Mouse (Mus musculus) heart, postnatal 0 days (tissue): ENCODE measurements at regions not wholly inside any gene's neighbourhood (a gene's known extent, or its start where the extent isn't known, plus 50 kb on each side); places are given as distances from the start of the nearest gene placed in this dataset.

ENCODE experiments used
- ATAC-seq: fragments of 200-750 bp; cut with Nextera tagmentation; 2 replicates; pipeline ENCODE4 v1.8.0; 2017; ENCODE audit warnings: low read depth, moderate number of reproducible peaks, moderate library complexity; ENCODE audit not compliant: insufficient read depth
- DNase-seq: peaks from one replicate; pipeline ENCODE4 v3.0.0-alpha.2; 2016; ENCODE audit warnings: low spot score
- H3K27ac ChIP-seq: fragments of 300-500 bp; sonication (generic); 2 replicates; pipeline ENCODE4 v1.5.1; 2014; ENCODE audit warnings: low read depth, mild to moderate bottlenecking
- H3K27me3 ChIP-seq: fragments of 300-500 bp; sonication (generic); 2 replicates; pipeline ENCODE4 v1.6.1; 2014; ENCODE audit warnings: low read length, mixed read lengths; ENCODE audit not compliant: control insufficient read depth, insufficient read depth
- H3K36me3 ChIP-seq: fragments of 300-500 bp; sonication (generic); replicated peaks from 2 replicates; pipeline ENCODE4 v1.6.1; 2014; ENCODE audit warnings: low read length, mixed read lengths; ENCODE audit not compliant: control insufficient read depth, insufficient read depth
- H3K4me1 ChIP-seq: fragments of 300-500 bp; sonication (generic); 2 replicates; pipeline ENCODE4 v1.6.1; 2014; ENCODE audit warnings: antibody characterized with exemption; ENCODE audit not compliant: control insufficient read depth, insufficient read depth
- H3K4me2 ChIP-seq: fragments of 300-500 bp; sonication (generic); 2 replicates; pipeline ENCODE4 v1.6.1; 2014; ENCODE audit warnings: low read depth, mild to moderate bottlenecking, low read length, moderate library complexity
- H3K4me3 ChIP-seq: fragments of 300-500 bp; sonication (generic); 2 replicates; pipeline ENCODE4 v1.5.1; 2014; ENCODE audit warnings: low read depth, low read length
- H3K9ac ChIP-seq: fragments of 300-500 bp; sonication (generic); replicated peaks from 2 replicates; pipeline ENCODE4 v1.6.1; 2014; ENCODE audit warnings: low read depth, low read length, mixed read lengths
- H3K9me3 ChIP-seq: fragments of 300-500 bp; sonication (generic); replicated peaks from 2 replicates; pipeline ENCODE4 v1.6.1; 2016; ENCODE audit warnings: low read length; ENCODE audit not compliant: control insufficient read depth
- CTCF ChIP-seq: IDR thresholded peaks from 2 replicates; pipeline ENCODE4 v1.5.1; 2016; ENCODE audit warnings: antibody characterized with exemption, control low read depth, low read depth
- EP300 ChIP-seq: IDR thresholded peaks from 2 replicates; pipeline ENCODE4 v1.6.1; 2016; ENCODE audit warnings: antibody characterized with exemption, low read depth
- WGBS: fragments of 180-500 bp; shearing (Covaris S2); extraction: QIAGEN DNeasy Blood & Tissue Kit; methylation state at CpG from one replicate; pipeline ENCODE4 v1.1.7; 2014; 5-methylcytosine and 5-hydroxymethylcytosine counted together

GRCm38 (mm10) chr10:118592648-118593368 is 152.0 kb downstream of the Ifng start:
- Histone ChIP-seq H3K4me2 (no peak overlapping the region), H3K9me3 (no peaks in the 10 kb centered on the region), H3K9ac (no peak overlapping the region), H3K4me3 (no peak overlapping the region), H3K27me3 (no peaks in the 10 kb centered on the region), H3K27ac (no peak overlapping the region), H3K36me3 (no peaks in the 10 kb centered on the region), H3K4me1 (peaks cover 9% of the 10 kb centered on the region; the same call in 1 of the 2 replicates)
- DNase-seq (peak; percentile 69), ATAC-seq (no peak)
- TF ChIP-seq EP300 (no peak), CTCF (peak; percentile 96)
- WGBS = 36% methylated on average over 16 of the region's 16 CpGs

GRCm38 (mm10) chr10:118596206-118596605 is 155.4 kb downstream of the Ifng start:
- no peaks in the 10 kb centered on the region for H3K36me3 ChIP-seq
- H3K27me3 ChIP-seq = no peaks in the 10 kb centered on the region
- DNase-seq (peak; percentile 39), ATAC-seq (peak; percentile 44)
- H3K9ac ChIP-seq = no peak overlapping the region
- no peaks in the 10 kb centered on the region for H3K9me3 ChIP-seq
- peaks cover 9% of the 10 kb centered on the region; the same call in 1 of the 2 replicates for H3K4me1 ChIP-seq
- H3K4me3 ChIP-seq = no peak overlapping the region
- H3K4me2 ChIP-seq = peak overlapping the region; percentile 43
- TF ChIP-seq CTCF (no peak), EP300 (no peak)
- H3K27ac ChIP-seq = peak overlapping the region; percentile 39; the same call in 1 of the 2 replicates
- 17% methylated on average over 8 of the region's 8 CpGs for WGBS

- Histone ChIP-seq H3K4me1 (peaks cover 9% of the 10 kb centered on the region; the same call in 1 of the 2 replicates), H3K9me3 (no peaks in the 10 kb centered on the region), H3K9ac (no peak overlapping the region), H3K4me2 (no peak overlapping the region), H3K27me3 (no peaks in the 10 kb centered on the region), H3K36me3 (no peaks in the 10 kb centered on the region), H3K4me3 (no peak overlapping the region), H3K27ac (no peak overlapping the region)
- ATAC-seq (no peak), DNase-seq (no peak)
- no peak for TF ChIP-seq EP300
- no peak for TF ChIP-seq CTCF
- WGBS = 80% methylated on average over 4 of the region's 4 CpGs
These were observed 157.7 kb downstream of the Ifng start for GRCm38 (mm10) chr10:118598497-118598896.

GRCm38 (mm10) chr10:118599197-118599596 is 158.4 kb downstream of the Ifng start:
- Histone ChIP-seq H3K27me3 (no peaks in the 10 kb centered on the region), H3K9me3 (no peaks in the 10 kb centered on the region), H3K4me1 (peaks cover 9% of the 10 kb centered on the region; the same call in 1 of the 2 replicates), H3K36me3 (no peaks in the 10 kb centered on the region), H3K27ac (no peak overlapping the region), H3K9ac (no peak overlapping the region), H3K4me2 (no peak overlapping the region), H3K4me3 (no peak overlapping the region)
- TF ChIP-seq CTCF (no peak), EP300 (no peak)
- ATAC-seq (no peak), DNase-seq (no peak)
- 80% methylated on average over 5 of the region's 5 CpGs for WGBS

- Histone ChIP-seq H3K27me3 (no peaks in the 10 kb centered on the region), H3K4me3 (no peak overlapping the region), H3K4me1 (peaks cover 9% of the 10 kb centered on the region; the same call in 1 of the 2 replicates), H3K4me2 (no peak overlapping the region), H3K27ac (no peak overlapping the region), H3K9me3 (no peaks in the 10 kb centered on the region), H3K9ac (no peak overlapping the region), H3K36me3 (no peaks in the 10 kb centered on the region)
- TF ChIP-seq CTCF (no peak), EP300 (no peak)
- 75% methylated on average over 4 of the region's 4 CpGs for WGBS
- no peak for ATAC-seq
- no peak for DNase-seq
These were observed 158.8 kb downstream of the Ifng start for GRCm38 (mm10) chr10:118599610-118600009.

- DNase-seq (peak; percentile 16), ATAC-seq (no peak)
- TF ChIP-seq CTCF = no peak
- no peak for TF ChIP-seq EP300
- Histone ChIP-seq H3K9ac (no peak overlapping the region), H3K27me3 (no peaks in the 10 kb centered on the region), H3K9me3 (no peaks in the 10 kb centered on the region), H3K4me2 (no peak overlapping the region), H3K36me3 (no peaks in the 10 kb centered on the region), H3K4me3 (no peak overlapping the region), H3K4me1 (no peaks in the 10 kb centered on the region), H3K27ac (no peak overlapping the region)
- WGBS = 8% methylated on average over 4 of the region's 4 CpGs
These were observed 162.1 kb downstream of the Ifng start for GRCm38 (mm10) chr10:118602922-118603321.
